Mouse (Mus musculus): ENCODE results near the gene Kdm2b. TPM values are rescaled to one million over a fixed set of nuclear protein-coding genes. Genes with fewer than 3 reads are reported as not detected.

Kdm2b gene
- total RNA-seq, 4 experiments from 2014 or later, result 22.9 to 27.1 (median 24.6) TPM

- no peak for DNase-seq (ENCODE audit: low spot score in 2 of 2)
These were observed 61.9 kb downstream of the Kdm2b start for GRCm38 (mm10) chr5:122927703-122928102.

GRCm38 (mm10) chr5:122927092-122927491, 62.5 kb downstream of the Kdm2b start:
- no peak for DNase-seq (ENCODE audit: low spot score in 2 of 2)

GRCm38 (mm10) chr5:122926341-122926740, 63.3 kb downstream of the Kdm2b start:
- DNase-seq (ENCODE audit: low spot score in 2 of 2), result no peak

- peak; percentile 39 to 44 for DNase-seq (ENCODE audit: low spot score in 2 of 2)
These were observed 64.1 kb downstream of the Kdm2b start for GRCm38 (mm10) chr5:122925534-122925958.

GRCm38 (mm10) chr5:122923871-122924465, 65.7 kb downstream of the Kdm2b start:
- no peak for DNase-seq (ENCODE audit: low spot score in 2 of 2)

GRCm38 (mm10) chr5:122921941-122922340, 67.7 kb downstream of the Kdm2b start:
- no peak for DNase-seq (ENCODE audit: low spot score in 2 of 2)

GRCm38 (mm10) chr5:122920557-122920956, 69.1 kb downstream of the Kdm2b start:
- no peak for DNase-seq (ENCODE audit: low spot score in 2 of 2)

- no peak for DNase-seq (ENCODE audit: low spot score in 2 of 2)
These were observed 71.5 kb downstream of the Kdm2b start for GRCm38 (mm10) chr5:122917982-122918711.

- DNase-seq (ENCODE audit: low spot score in 2 of 2), result no peak
These were observed 73.5 kb downstream of the Kdm2b start for GRCm38 (mm10) chr5:122916147-122916546.

GRCm38 (mm10) chr5:122912863-122913262, 76.8 kb downstream of the Kdm2b start:
- no peak for DNase-seq (ENCODE audit: low spot score in 2 of 2)

- DNase-seq (ENCODE audit: low spot score in 2 of 2), result no peak
These were observed 80.1 kb downstream of the Kdm2b start for GRCm38 (mm10) chr5:122909481-122909880.

- no peak for DNase-seq (ENCODE audit: low spot score in 2 of 2)
These were observed 81.6 kb downstream of the Kdm2b start for GRCm38 (mm10) chr5:122908001-122908400.

GRCm38 (mm10) chr5:122907182-122907581, 82.4 kb downstream of the Kdm2b start:
- no peak for DNase-seq (ENCODE audit: low spot score in 2 of 2)

- no peak for DNase-seq (ENCODE audit: low spot score in 2 of 2)
These were observed 86.5 kb downstream of the Kdm2b start for GRCm38 (mm10) chr5:122903165-122903564.

GRCm38 (mm10) chr5:122902228-122902627, 87.4 kb downstream of the Kdm2b start:
- DNase-seq (ENCODE audit: low spot score in 2 of 2), result no peak

GRCm38 (mm10) chr5:122901666-122902065, 88.0 kb downstream of the Kdm2b start:
- no peak for DNase-seq (ENCODE audit: low spot score in 2 of 2)

GRCm38 (mm10) chr5:122901179-122901578, 88.4 kb downstream of the Kdm2b start:
- no peak for DNase-seq (ENCODE audit: low spot score in 2 of 2)

GRCm38 (mm10) chr5:122900558-122901171, 89.0 kb downstream of the Kdm2b start:
- no peak for DNase-seq (ENCODE audit: low spot score in 2 of 2)

GRCm38 (mm10) chr5:122899777-122900557, 89.7 kb downstream of the Kdm2b start:
- DNase-seq (ENCODE audit: low spot score in 2 of 2), result peak; percentile 51 to 85

- DNase-seq (ENCODE audit: low spot score in 2 of 2), result no peak
These were observed 90.5 kb downstream of the Kdm2b start for GRCm38 (mm10) chr5:122898963-122899776.

- DNase-seq (ENCODE audit: low spot score in 2 of 2), result no peak
These were observed 91.5 kb downstream of the Kdm2b start for GRCm38 (mm10) chr5:122898153-122898552.
